Mouse (Mus musculus): Measurements from ENCODE around the gene Ntmt1. TPM values are rescaled to one million over a fixed set of nuclear protein-coding genes. Genes with fewer than 3 reads are reported as not detected.

The Ntmt1 gene
- total RNA-seq (2021), result 10 to 100 TPM; 17.0 to 20.8 TPM
- long read RNA-seq, experiment 1, transcript Ntmt1-201 (4 exons, 1,387 nt), result major isoform, 26 of 30 reads
- long read RNA-seq, experiment 1, partial matches to known transcripts, result 0 of 30 reads
- long read RNA-seq, experiment 1, other reads (novel, unspliced or antisense), result 3 of 30 reads
- long read RNA-seq, experiment 2, transcript Ntmt1-201 (4 exons, 1,387 nt), result major isoform, 30 of 35 reads
- long read RNA-seq, experiment 2, partial matches to known transcripts, result 0 of 35 reads
- long read RNA-seq, experiment 2, other reads (novel, unspliced or antisense), result 3 of 35 reads

DNA sequence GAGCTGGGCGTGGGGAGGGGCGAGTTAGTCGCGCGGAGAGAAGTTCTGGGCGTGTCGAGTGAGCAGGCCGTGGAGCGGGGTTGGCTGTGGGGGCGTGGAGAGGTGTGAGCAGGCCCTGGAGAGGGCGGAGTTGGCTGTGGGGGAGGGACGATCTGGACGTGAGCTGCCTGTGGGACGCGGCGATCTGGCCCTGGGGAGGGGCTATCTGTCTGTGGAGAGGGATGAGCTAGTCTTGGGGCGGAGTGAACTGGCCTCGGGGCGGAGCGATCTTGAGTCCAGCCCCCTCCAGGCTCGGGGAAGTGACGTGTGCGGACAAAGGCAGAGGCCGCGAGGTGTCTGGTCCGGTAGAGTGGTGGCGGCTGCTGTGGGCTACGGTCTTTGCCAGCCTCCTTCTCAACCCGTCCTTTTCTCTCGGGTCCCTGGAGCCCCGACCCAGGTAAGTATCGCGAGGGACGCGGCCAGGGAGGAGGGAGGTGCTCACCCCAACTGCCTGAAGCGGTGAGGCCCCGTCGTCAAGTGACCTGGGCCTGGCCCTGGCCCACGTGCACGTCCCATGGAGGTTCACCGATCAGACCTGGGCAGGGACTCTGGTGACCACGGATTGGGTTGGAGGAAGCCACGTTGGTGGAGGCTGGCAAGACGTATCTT is at the start of gene Ntmt1:
Ntmt1 (plus strand) TSS at position 179 of the 648 bp plus-strand sequence.
- DNase-seq, result peak; percentile 100
- intact Hi-C loops (cut with DNase I; ENCODE audit: low total_unique reads), result no loop called here

- intact Hi-C loops (cut with DNase I; ENCODE audit: low total_unique reads), result no loop called here
- peak; percentile 93 for DNase-seq
These were observed 49.1 kb upstream of the Ntmt1 start for GRCm38 (mm10) chr2:30758341-30759087.

GRCm38 (mm10) chr2:30759088-30759374 is 48.6 kb upstream of the Ntmt1 start:
- intact Hi-C loops (cut with DNase I; ENCODE audit: low total_unique reads), result no loop called here
- DNase-seq, result no peak

GRCm38 (mm10) chr2:30759442-30759841 is 48.2 kb upstream of the Ntmt1 start:
- no peak for DNase-seq
- intact Hi-C loops (cut with DNase I; ENCODE audit: low total_unique reads), result no loop called here

DNA sequence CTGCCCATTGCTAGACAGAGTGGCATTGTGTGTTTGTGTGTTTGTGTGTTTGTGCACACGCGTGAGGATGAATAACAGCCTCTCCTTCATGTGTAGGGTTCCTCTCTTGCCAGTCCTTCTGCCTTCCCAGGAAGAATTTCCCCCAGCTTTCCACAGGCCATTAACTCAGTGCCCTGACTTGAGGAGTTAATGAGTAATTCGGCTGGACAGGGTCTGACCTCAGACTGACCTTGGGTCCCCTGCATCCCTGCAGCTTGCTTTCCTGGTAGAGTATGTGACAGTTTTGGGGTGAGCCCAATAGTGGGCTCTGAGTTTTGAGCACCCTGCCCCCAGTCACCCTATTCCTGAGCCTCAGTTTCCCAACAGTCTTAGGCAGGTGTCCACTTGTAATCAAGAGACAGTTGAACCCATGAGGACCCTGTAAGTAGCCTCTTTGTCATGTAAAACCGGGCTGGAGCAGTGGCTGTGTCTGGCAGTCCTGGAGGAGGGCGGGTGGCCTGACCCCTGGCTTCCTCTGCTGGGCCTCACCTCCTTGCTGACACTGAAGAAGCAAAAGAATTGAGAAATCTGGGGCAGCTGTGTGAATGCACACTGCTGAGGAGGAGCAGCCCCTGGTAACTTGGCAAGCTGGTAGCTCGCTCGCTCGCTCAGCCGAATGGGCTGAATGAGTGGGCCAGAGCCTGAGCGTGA is 47.6 kb upstream of the Ntmt1 start:
- intact Hi-C loops (cut with DNase I; ENCODE audit: low total_unique reads), result no loop called here
- no peak for DNase-seq

DNA sequence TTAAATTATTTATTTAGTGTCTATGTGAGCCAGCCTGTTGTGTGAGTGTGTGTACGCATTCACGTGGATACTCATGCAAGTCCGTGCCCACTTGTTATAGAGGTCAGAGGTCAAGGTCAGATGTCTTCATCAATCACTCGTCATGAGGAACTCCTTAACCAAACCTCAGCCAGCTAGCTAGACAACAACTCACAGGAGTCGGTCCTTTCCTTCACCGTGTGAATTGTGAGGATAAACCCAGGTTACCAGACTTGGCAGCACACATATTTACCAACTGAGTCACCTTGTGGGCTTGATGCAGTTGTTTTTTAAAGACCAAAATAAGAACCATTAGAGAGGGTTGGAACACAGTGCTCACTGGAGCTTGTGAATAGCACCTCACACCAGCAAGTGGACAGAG is 46.9 kb upstream of the Ntmt1 start:
- DNase-seq, result no peak
- intact Hi-C loops (cut with DNase I; ENCODE audit: low total_unique reads), result no loop called here

GRCm38 (mm10) chr2:30766446-30766845 is 41.2 kb upstream of the Ntmt1 start:
- DNase-seq, result peak; percentile 42
- intact Hi-C loops (cut with DNase I; ENCODE audit: low total_unique reads), result no loop called here

DNA sequence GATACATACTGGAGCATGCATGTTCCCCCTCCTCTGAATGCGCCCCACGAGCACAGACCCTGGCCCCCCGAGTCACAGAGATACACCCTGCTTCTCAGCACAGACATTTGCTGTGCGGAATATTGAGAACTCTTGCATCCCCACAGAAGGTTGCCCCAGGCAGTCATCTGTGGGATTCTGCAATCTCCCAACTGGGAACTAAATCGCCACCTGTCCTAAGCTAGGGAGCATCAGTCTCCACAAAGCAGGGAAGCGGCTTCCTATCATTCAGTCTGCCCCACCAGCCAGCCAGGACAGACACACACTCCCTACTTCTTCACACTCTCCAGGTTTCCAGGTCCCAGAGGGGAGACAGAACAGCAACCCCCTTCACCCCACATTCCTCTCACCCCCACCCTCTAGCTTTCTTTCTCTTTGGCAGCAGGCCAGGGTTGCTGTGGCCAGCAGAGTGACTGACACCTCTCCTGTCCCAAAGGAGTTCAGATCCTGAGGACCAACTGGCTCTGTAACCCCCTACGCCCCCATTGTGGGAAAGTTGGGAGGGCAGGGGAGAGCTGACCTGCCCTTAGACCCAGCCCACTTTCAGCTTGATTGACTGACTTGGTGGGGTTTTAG is 39.9 kb upstream of the Ntmt1 start:
- intact Hi-C loops (cut with DNase I; ENCODE audit: low total_unique reads), result no loop called here

GRCm38 (mm10) chr2:30768529-30768928 is 39.1 kb upstream of the Ntmt1 start:
- DNase-seq, result no peak
- intact Hi-C loops (cut with DNase I; ENCODE audit: low total_unique reads), result no loop called here

More for the DNA sequence above, 39.9 kb upstream of the Ntmt1 start:
- no peak for DNase-seq

DNA sequence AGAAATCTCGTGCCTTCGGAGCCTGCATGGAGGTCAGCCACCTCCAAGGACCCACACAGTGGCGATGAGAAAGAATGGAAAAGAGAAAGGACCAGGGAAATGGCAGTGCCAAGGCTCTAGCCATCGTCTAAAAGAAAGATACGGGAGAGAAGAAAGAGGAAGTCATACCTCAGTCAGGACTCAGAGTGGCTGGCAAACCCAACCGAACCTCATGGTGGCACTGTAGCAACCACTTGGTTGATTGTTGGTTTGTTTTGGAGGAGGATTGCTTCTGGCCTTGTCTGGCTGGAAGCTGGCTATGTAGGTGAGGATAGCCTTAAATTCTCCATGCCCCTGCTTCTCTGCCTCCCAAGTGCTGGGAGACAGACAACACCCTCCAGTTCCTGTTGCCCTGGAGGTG is 38.4 kb upstream of the Ntmt1 start:
- DNase-seq, result no peak
- intact Hi-C loops (cut with DNase I; ENCODE audit: low total_unique reads), result no loop called here

DNA sequence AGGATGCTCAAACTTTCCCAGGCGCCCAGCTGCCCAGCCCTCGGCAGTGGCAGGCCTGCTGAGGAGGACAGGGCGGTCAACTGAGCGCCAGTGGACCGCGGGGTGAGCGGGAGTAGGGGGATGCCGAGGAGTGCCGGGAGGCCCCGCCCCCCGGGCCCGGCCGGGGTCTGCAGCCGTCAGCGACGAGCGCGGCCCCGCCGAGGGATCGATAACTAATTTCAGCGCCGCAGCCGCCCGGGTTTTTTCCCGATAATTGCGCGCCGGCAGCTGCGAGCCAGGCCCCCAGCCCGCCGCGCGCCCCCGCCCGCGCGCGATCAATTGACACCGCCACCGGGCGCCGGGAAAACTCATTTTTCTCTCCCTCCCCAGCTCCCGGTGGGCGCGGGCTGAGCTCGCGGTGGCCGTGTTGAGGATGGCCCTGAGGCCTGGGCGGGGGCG is 36.2 kb upstream of the Ntmt1 start:
- intact Hi-C loops (cut with DNase I; ENCODE audit: low total_unique reads), result no loop called here
- DNase-seq, result no peak

DNA sequence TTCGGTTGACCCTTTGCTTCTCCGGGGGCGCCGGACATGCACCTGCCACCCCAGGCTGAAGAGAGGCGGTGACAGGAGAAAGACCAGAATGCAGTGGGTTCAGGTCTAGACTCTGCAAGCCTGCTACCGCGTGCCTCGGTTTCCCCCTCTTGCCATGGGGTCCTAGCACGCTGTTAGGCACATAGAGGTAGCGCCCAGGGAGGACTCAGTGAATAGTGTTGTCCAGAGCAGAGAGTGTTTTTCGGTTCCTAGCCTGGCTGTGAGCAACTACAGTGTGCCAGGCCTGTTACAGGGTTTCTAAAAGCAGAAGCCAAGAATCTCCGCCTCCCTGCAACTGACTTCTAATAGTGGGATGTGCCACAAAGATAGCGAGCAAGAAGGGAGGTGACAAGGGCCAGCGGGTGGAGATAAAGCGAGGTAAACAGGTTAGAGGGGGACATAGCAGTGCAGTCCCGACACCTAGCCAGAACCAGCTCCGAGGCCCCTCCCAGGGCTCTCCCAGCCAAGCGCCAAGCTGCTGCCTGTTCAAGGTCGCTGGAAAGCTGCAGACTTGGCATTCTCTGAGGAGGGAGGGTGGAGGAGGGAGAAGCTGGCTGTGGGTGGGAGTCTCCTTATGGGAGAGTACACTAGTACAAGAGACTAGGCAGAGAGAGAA is 35.7 kb upstream of the Ntmt1 start:
- intact Hi-C loops (cut with DNase I; ENCODE audit: low total_unique reads), result no loop called here

GRCm38 (mm10) chr2:30772581-30773312 is 34.9 kb upstream of the Ntmt1 start:
- intact Hi-C loops (cut with DNase I; ENCODE audit: low total_unique reads), result no loop called here
- no peak for DNase-seq

More for the DNA sequence above, 35.7 kb upstream of the Ntmt1 start:
- peak; percentile 73 for DNase-seq

DNA sequence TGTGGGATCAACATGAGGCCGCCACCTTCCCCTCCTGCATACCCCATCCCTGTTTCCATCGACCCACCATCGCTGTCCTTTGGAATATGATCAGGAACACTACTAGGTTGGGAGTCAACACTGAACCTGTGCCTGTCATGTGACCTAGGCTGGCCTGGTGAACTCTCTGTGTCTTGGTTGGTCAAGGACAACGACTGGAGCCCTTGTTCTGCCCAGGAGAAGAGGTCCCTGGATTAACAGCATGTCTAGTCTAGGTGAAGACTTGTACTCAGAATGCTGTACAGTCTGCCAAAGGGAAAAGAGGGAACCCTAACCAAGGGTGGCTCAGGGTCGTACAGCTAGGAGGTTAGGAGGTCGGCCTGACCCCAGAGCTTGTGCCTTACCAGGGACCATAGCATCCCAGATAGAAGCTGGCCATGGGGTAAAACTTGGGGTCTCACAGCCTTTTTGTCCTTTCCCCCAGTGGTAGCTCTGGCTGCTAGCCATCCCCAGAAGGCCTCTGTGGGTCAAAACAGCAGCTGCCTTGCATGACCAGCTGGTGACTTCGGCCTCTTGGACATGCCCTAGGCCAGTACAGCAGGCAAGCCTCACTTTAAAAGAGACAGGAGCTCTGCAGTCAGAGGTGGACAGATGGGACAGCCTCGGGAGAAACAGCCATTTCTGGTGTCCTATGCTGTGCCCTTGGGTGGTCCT is 34.2 kb upstream of the Ntmt1 start:
- intact Hi-C loops (cut with DNase I; ENCODE audit: low total_unique reads), result no loop called here
- no peak for DNase-seq

DNA sequence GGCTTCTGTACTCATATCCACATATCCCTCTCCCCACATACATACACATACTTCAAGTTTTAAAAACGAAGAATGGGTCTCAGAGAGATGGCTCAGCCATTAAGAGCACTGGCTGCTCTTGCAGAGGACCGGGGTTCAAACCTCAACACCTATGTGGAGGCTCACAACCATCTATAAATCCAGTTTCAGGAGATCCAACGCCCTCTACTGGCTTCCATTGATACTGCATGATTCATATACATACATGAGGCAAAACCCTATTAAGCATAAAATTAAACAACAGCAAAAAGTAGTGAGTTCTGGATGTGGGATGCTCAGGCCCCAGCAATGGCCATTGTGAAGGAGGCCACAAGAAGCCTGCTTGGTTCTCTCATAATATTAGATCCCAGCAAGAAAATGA is 31.7 kb upstream of the Ntmt1 start:
- no peak for DNase-seq
- intact Hi-C loops (cut with DNase I; ENCODE audit: low total_unique reads), result loop anchor here (5.0 kb wide), 1 partner anchor 54 kb away; no protein-coding TSS in a partner anchor

DNA sequence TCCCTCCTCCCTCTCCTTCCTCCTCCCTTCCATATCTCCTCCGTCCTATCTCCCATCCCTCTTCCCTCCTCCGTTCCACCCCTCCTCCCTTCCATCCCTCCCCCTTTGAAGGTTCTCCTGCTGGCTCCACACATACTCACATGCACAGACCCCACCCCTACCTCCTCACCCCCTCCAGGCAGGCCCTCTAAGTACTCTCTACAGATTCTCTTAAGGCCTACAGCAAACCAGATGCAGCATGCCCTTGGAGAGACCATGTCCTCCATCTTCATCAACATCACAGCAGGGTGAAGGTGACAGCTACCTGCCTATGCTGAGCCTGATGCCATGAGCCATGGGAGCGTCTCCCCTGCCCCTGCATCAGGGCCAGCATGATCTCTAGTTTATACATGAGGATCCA is 30.4 kb upstream of the Ntmt1 start:
- intact Hi-C loops (cut with DNase I; ENCODE audit: low total_unique reads), result loop anchor here (5.0 kb wide), 1 partner anchor 55 kb away; no protein-coding TSS in a partner anchor
- no peak for DNase-seq

GRCm38 (mm10) chr2:30778235-30778634 is 29.4 kb upstream of the Ntmt1 start:
- intact Hi-C loops (cut with DNase I; ENCODE audit: low total_unique reads), result loop anchor here (5.0 kb wide), 1 partner anchor 56 kb away; no protein-coding TSS in a partner anchor

DNA sequence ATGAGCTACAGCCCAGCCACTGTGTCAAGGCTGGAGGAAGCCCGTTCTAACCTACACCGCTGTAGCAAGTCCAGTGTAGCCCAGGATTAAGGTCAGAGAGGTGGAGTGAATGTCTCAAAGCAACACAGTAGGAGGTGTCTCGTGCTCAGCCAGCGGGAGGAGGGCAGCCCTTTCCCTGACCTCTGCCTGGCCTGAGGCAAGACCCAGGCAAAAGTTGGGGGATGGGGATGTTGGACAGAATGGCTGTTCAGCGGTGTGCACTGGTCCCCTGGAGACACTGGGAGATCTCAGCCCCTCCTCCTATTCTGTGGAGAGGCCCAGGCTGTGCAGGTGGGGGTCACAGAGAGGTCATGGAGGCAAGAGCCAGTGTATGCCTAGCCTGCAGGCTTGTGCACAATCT is 28.4 kb upstream of the Ntmt1 start:
- intact Hi-C loops (cut with DNase I; ENCODE audit: low total_unique reads), result loop anchor here (5.0 kb wide), 1 partner anchor 57 kb away; no protein-coding TSS in a partner anchor
- DNase-seq, result no peak

More at GRCm38 (mm10) chr2:30778235-30778634, 29.4 kb upstream of the Ntmt1 start:
- DNase-seq, result no peak

All from gastrocnemius, postnatal 14 days (tissue).